Mouse (Mus musculus) stomach, postnatal 0 days (tissue): ENCODE measurements around the gene Dctd.

Source experiments
- CTCF ChIP-seq: IDR thresholded peaks from 2 replicates; pipeline ENCODE4 v1.5.1; 2016; ENCODE audit warnings: antibody characterized with exemption, low read depth, mild to moderate bottlenecking, moderate library complexity
- EP300 ChIP-seq: optimal IDR thresholded peaks from 2 replicates; pipeline ENCODE3; 2016; ENCODE audit warnings: antibody characterized with exemption

GRCm38 (mm10) chr8:48158560-48159217, 59.8 kb downstream of the Dctd start:
- TF ChIP-seq CTCF (no peak), EP300 (no peak)
